Mouse (Mus musculus): ENCODE results near the gene Zfp61. TPM values are rescaled to one million over a fixed set of nuclear protein-coding genes. Genes with fewer than 3 reads are reported as not detected.

The Zfp61 gene
- total and polyA plus RNA-seq, 3 experiments, result 5.0 to 21.5 (median 14.7) TPM

GRCm38 (mm10) chr7:24322593-24322992 is 21.6 kb upstream of the Zfp61 start:
- H3K27me3 ChIP-seq (ENCODE audit: insufficient read depth, low read length), result peaks cover 20% of the 10 kb centered on the region
- no peaks in the 10 kb centered on the region for H3K36me3 ChIP-seq (replicated peaks)
- no peak overlapping the region for H3K4me3 ChIP-seq (ENCODE audit: low read depth, low read length)
- peaks cover 11% of the 10 kb centered on the region for H3K9me3 ChIP-seq (replicated peaks)
- TF ChIP-seq CTCF (IDR thresholded peaks at IDR 0.05; ENCODE audit: low read depth, low read length), result no peak
- TF ChIP-seq TAL1 (conservative IDR thresholded peaks at IDR 0.05; ENCODE audit: low read depth, low read length), result no peak
- TF ChIP-seq POLR2AphosphoS5 (IDR thresholded peaks at IDR 0.05; ENCODE audit: insufficient replicate concordance, low read depth, low read length), result no peak
- TF ChIP-seq GATA1 (IDR thresholded peaks at IDR 0.05; ENCODE audit: borderline replicate concordance, low read length), result no peak
- TF ChIP-seq GATA2 (IDR thresholded peaks at IDR 0.05; ENCODE audit: borderline replicate concordance, low read depth, low read length), result no peak
- H3K4me1 ChIP-seq (ENCODE audit: insufficient read depth, low read depth, low read length), result peaks cover 3% of the 10 kb centered on the region; the same call in 1 of the 2 replicates
- no peak for ATAC-seq (ENCODE audit: extremely low read depth, insufficient number of reproducible peaks, low FRiP score, poor library complexity, severe bottlenecking)
- no peak for DNase-seq (ENCODE audit: low spot score)

DNA sequence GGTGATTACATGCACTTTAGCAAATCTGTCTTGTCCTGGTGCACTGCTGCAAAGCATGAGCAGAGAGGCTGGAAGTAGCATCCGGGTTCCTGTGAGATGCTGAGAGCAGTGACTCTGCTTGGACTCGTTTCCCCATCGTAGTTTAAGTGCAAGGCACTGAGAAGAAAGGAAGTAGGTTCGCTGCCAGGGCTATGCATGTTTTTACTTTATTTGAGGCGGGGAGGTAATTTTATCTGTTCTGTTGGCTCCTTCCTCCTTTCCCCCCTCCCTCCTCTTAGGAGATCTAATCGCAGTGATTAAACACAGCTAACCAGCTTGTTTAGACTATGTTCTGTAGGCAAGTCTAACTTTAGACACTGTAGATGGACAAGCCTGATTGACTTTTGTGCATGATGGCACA is 17.9 kb upstream of the Zfp61 start:
- H3K4me3 ChIP-seq (ENCODE audit: low read depth, low read length), result no peak overlapping the region
- ATAC-seq (ENCODE audit: extremely low read depth, insufficient number of reproducible peaks, low FRiP score, poor library complexity, severe bottlenecking) (no peak), DNase-seq (ENCODE audit: low spot score) (no peak)
- peaks cover 15% of the 10 kb centered on the region for H3K27me3 ChIP-seq (ENCODE audit: insufficient read depth, low read length)
- H3K4me1 ChIP-seq (ENCODE audit: insufficient read depth, low read depth, low read length), result peaks cover 17% of the 10 kb centered on the region
- TF ChIP-seq GATA1 (IDR thresholded peaks at IDR 0.05; ENCODE audit: borderline replicate concordance, low read length) (no peak), GATA2 (IDR thresholded peaks at IDR 0.05; ENCODE audit: borderline replicate concordance, low read depth, low read length) (no peak), POLR2AphosphoS5 (IDR thresholded peaks at IDR 0.05; ENCODE audit: insufficient replicate concordance, low read depth, low read length) (no peak), TAL1 (conservative IDR thresholded peaks at IDR 0.05; ENCODE audit: low read depth, low read length) (no peak), CTCF (IDR thresholded peaks at IDR 0.05; ENCODE audit: low read depth, low read length) (no peak)
- H3K9me3 ChIP-seq (replicated peaks), result peaks cover under 1% of the 10 kb centered on the region; the same call in 1 of the 2 replicates
- H3K36me3 ChIP-seq (replicated peaks), result peaks cover 9% of the 10 kb centered on the region

- no peaks in the 10 kb centered on the region for H3K9me3 ChIP-seq (replicated peaks)
- H3K27me3 ChIP-seq (ENCODE audit: insufficient read depth, low read length), result peaks cover 12% of the 10 kb centered on the region
- H3K36me3 ChIP-seq (replicated peaks), result peaks cover 29% of the 10 kb centered on the region
- TF ChIP-seq GATA1 (IDR thresholded peaks at IDR 0.05; ENCODE audit: borderline replicate concordance, low read length) (no peak), POLR2AphosphoS5 (IDR thresholded peaks at IDR 0.05; ENCODE audit: insufficient replicate concordance, low read depth, low read length) (no peak), CTCF (IDR thresholded peaks at IDR 0.05; ENCODE audit: low read depth, low read length) (no peak), GATA2 (IDR thresholded peaks at IDR 0.05; ENCODE audit: borderline replicate concordance, low read depth, low read length) (no peak), TAL1 (conservative IDR thresholded peaks at IDR 0.05; ENCODE audit: low read depth, low read length) (no peak)
- peak; percentile 92 for DNase-seq (ENCODE audit: low spot score)
- H3K4me3 ChIP-seq (ENCODE audit: low read depth, low read length), result peak within 1 kb of the TSS; percentile 74
- H3K4me1 ChIP-seq (ENCODE audit: insufficient read depth, low read depth, low read length), result peaks cover 17% of the 10 kb centered on the region
- peak; percentile 94 for ATAC-seq (ENCODE audit: extremely low read depth, insufficient number of reproducible peaks, low FRiP score, poor library complexity, severe bottlenecking)
Measured at GRCm38 (mm10) chr7:24316567-24317092, 15.6 kb upstream of the Zfp61 start, which contains the start of gene Zfp94. TSS of gene Zfp94 (minus strand) at chr7:24316666.

DNA sequence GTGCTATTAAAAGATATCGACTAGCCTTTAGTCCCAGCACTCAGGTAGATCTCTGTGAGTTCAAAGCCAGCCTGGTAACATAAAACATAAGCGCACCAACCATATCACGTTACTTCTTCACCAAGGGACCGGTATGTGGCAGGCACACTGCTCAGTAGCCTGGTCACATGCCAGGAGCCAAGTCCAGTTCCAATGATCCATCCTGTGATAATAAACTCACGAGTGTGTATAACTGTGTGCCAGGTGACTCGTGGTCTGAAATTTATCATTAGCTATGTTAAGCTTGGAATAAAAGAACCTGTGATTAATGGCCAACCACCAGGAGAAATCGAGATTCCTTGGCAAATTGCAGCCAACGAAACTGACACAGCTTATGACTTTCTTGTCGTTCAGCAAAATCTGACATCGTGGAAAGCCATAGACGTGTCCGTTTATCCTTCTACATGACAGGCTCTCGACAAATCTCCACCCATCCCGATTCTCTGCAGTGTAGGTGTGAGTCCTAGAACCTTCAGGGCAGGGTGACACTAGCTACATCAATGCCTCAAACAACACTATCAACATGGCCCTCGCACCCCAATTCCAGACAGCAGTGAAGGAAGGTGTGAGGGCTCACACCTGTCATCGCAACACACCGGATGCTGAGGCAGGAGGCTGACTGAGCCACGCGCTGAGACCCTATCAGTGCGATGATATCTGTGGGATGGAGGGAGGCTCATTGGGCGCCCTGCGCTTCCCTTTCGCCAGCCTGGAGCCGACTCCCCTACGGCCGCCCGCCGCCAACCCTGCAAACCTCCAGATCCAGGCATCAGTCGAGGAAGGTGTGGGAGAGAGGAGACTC is 14.9 kb upstream of the Zfp61 start:
- no peak for ATAC-seq (ENCODE audit: extremely low read depth, insufficient number of reproducible peaks, low FRiP score, poor library complexity, severe bottlenecking)
- no peak for TF ChIP-seq GATA2 (IDR thresholded peaks at IDR 0.05; ENCODE audit: borderline replicate concordance, low read depth, low read length)
- no peak for TF ChIP-seq GATA1 (IDR thresholded peaks at IDR 0.05; ENCODE audit: borderline replicate concordance, low read length)
- TF ChIP-seq POLR2AphosphoS5 (IDR thresholded peaks at IDR 0.05; ENCODE audit: insufficient replicate concordance, low read depth, low read length), result no peak
- TF ChIP-seq TAL1 (conservative IDR thresholded peaks at IDR 0.05; ENCODE audit: low read depth, low read length), result no peak
- TF ChIP-seq CTCF (IDR thresholded peaks at IDR 0.05; ENCODE audit: low read depth, low read length), result no peak
- H3K9me3 ChIP-seq (replicated peaks), result no peaks in the 10 kb centered on the region
- H3K36me3 ChIP-seq (replicated peaks), result peaks cover 36% of the 10 kb centered on the region
- peaks cover 17% of the 10 kb centered on the region for H3K4me1 ChIP-seq (ENCODE audit: insufficient read depth, low read depth, low read length)
- DNase-seq (ENCODE audit: low spot score), result no peak
- H3K4me3 ChIP-seq (ENCODE audit: low read depth, low read length), result peak overlapping the region; percentile 74
- peaks cover 10% of the 10 kb centered on the region for H3K27me3 ChIP-seq (ENCODE audit: insufficient read depth, low read length)

- ATAC-seq (ENCODE audit: extremely low read depth, insufficient number of reproducible peaks, low FRiP score, poor library complexity, severe bottlenecking) (no peak), DNase-seq (ENCODE audit: low spot score) (no peak)
- H3K4me3 ChIP-seq (ENCODE audit: low read depth, low read length), result peak overlapping the region; percentile 54; the same call in 1 of the 2 replicates
- H3K4me1 ChIP-seq (ENCODE audit: insufficient read depth, low read depth, low read length), result peaks cover 20% of the 10 kb centered on the region
- no peaks in the 10 kb centered on the region; the same call in 1 of the 2 replicates for H3K9me3 ChIP-seq (replicated peaks)
- H3K27me3 ChIP-seq (ENCODE audit: insufficient read depth, low read length), result no peaks in the 10 kb centered on the region
- TF ChIP-seq CTCF (IDR thresholded peaks at IDR 0.05; ENCODE audit: low read depth, low read length) (no peak), TAL1 (conservative IDR thresholded peaks at IDR 0.05; ENCODE audit: low read depth, low read length) (no peak), GATA2 (IDR thresholded peaks at IDR 0.05; ENCODE audit: borderline replicate concordance, low read depth, low read length) (no peak), GATA1 (IDR thresholded peaks at IDR 0.05; ENCODE audit: borderline replicate concordance, low read length) (no peak), POLR2AphosphoS5 (IDR thresholded peaks at IDR 0.05; ENCODE audit: insufficient replicate concordance, low read depth, low read length) (no peak)
- peaks cover 55% of the 10 kb centered on the region for H3K36me3 ChIP-seq (replicated peaks)
Measured at GRCm38 (mm10) chr7:24299823-24300481, 1.1 kb downstream of the Zfp61 start.
